ENCODE assay signal across 8 mouse cellular contexts in genomic region chr10:69925285-69926157, GRCm38 (mm10).
DNase-seq lines count a peak whose midpoint lies in the region; ATAC-seq lines count a peak whose summit lies in the region.

No protein-coding gene starts in this region.

- 2% methylated on average over 19 of the region's 19 CpGs for WGBS in forebrain, embryonic 14.5 days
- under 1% methylated on average over 19 of the region's 19 CpGs for WGBS in hindbrain, embryonic 10.5 days
- under 1% methylated on average over 19 of the region's 19 CpGs for WGBS in limb, embryonic 13.5 days
- under 1% methylated on average over 19 of the region's 19 CpGs for WGBS in neural tube, embryonic 11.5 days

- 0 out of 2 replicates have a peak overlapping the region, but pooled peaks have one; percentile 10 for H3K9ac ChIP-seq in forebrain, embryonic 14.5 days (ENCODE audit: low read length)
- H3K9ac ChIP-seq in limb, embryonic 13.5 days, result peak overlapping the region; percentile 37; the same call in 1 of the 2 replicates
- H3K9ac ChIP-seq in neural tube, embryonic 11.5 days (ENCODE audit: low read length), result 0 out of 2 replicates have a peak overlapping the region, but pooled peaks have one; percentile 30

- H3K4me3 ChIP-seq in forebrain, embryonic 14.5 days (ENCODE audit: low read depth, low read length), result peak overlapping the region; percentile 1; the same call in 1 of the 2 replicates
- H3K4me3 ChIP-seq in hindbrain, embryonic 10.5 days, result peak overlapping the region; percentile 56
- H3K4me3 ChIP-seq in limb, embryonic 13.5 days, result peak overlapping the region; percentile 38
- peak overlapping the region; percentile 30 for H3K4me3 ChIP-seq in neural tube, embryonic 11.5 days (ENCODE audit: low read depth, low read length)

- H3K9me3 ChIP-seq in forebrain, embryonic 14.5 days (replicated peaks; ENCODE audit: control insufficient read depth, low read length), result no peaks in the 10 kb centered on the region
- no peaks in the 10 kb centered on the region for H3K9me3 ChIP-seq in hindbrain, embryonic 10.5 days
- H3K9me3 ChIP-seq in limb, embryonic 13.5 days, result no peaks in the 10 kb centered on the region
- H3K9me3 ChIP-seq in neural tube, embryonic 11.5 days (ENCODE audit: control insufficient read depth, low read length), result no peaks in the 10 kb centered on the region

- peaks cover under 1% of the 10 kb centered on the region; the same call in 1 of the 2 replicates for H3K36me3 ChIP-seq in forebrain, embryonic 14.5 days (ENCODE audit: control insufficient read depth, insufficient read depth, low read length)
- peaks cover 8% of the 10 kb centered on the region for H3K36me3 ChIP-seq in hindbrain, embryonic 10.5 days
- H3K36me3 ChIP-seq in limb, embryonic 13.5 days, result no peaks in the 10 kb centered on the region
- H3K36me3 ChIP-seq in neural tube, embryonic 11.5 days (ENCODE audit: control insufficient read depth, insufficient read depth, low read length), result no peaks in the 10 kb centered on the region

- H3K27me3 ChIP-seq in forebrain, embryonic 14.5 days (replicated peaks; ENCODE audit: control insufficient read depth, insufficient read depth, low read length), result no peaks in the 10 kb centered on the region
- H3K27me3 ChIP-seq in hindbrain, embryonic 10.5 days (ENCODE audit: insufficient read depth, poor library complexity, severe bottlenecking), result no peaks in the 10 kb centered on the region
- H3K27me3 ChIP-seq in limb, embryonic 13.5 days, result no peaks in the 10 kb centered on the region
- H3K27me3 ChIP-seq in neural tube, embryonic 11.5 days (ENCODE audit: control insufficient read depth, insufficient read depth, low read length), result no peaks in the 10 kb centered on the region

- peak overlapping the region; percentile 39 for H3K4me2 ChIP-seq in forebrain, embryonic 14.5 days (ENCODE audit: low read length)
- H3K4me2 ChIP-seq in limb, embryonic 13.5 days (replicated peaks), result peak overlapping the region; percentile 69
- H3K4me2 ChIP-seq in neural tube, embryonic 11.5 days (ENCODE audit: low read depth), result peak overlapping the region; percentile 49

- H3K27ac ChIP-seq in forebrain, embryonic 14.5 days (ENCODE audit: low read depth, low read length), result no peak overlapping the region
- peak overlapping the region; percentile 82 for H3K27ac ChIP-seq in hindbrain, embryonic 10.5 days
- peak overlapping the region; percentile 28; the same call in 1 of the 2 replicates for H3K27ac ChIP-seq in limb, embryonic 13.5 days
- H3K27ac ChIP-seq in neural tube, embryonic 11.5 days (ENCODE audit: low read depth, low read length), result peak overlapping the region; percentile 47

- DNase-seq in adrenal gland, postnatal 10 days, result peak; percentile 65
- DNase-seq in forebrain, embryonic 14.5 days (ENCODE audit: low spot score), result peak; percentile 47
- peak; percentile 60 for DNase-seq in hindbrain, embryonic 10.5 days (ENCODE audit: low spot score)
- DNase-seq in neural tube, embryonic 11.5 days (ENCODE audit: low spot score), result peak; percentile 65
- DNase-seq in left cerebral cortex, adult 11 months (ENCODE audit: low spot score), result no peak
- no peak for DNase-seq in layer of hippocampus, postnatal 25 days (ENCODE audit: extremely low spot score in 1 of 2, low spot score in 1 of 2)

- H3K4me1 ChIP-seq in forebrain, embryonic 14.5 days (ENCODE audit: control insufficient read depth, insufficient read depth, low read length), result peaks cover 16% of the 10 kb centered on the region
- H3K4me1 ChIP-seq in hindbrain, embryonic 10.5 days (replicated peaks), result peaks cover 46% of the 10 kb centered on the region
- H3K4me1 ChIP-seq in limb, embryonic 13.5 days, result peaks cover 48% of the 10 kb centered on the region
- H3K4me1 ChIP-seq in neural tube, embryonic 11.5 days (ENCODE audit: control insufficient read depth, insufficient read depth, low read length), result peaks cover 17% of the 10 kb centered on the region; the same call in 1 of the 2 replicates

- peak; percentile 50; the same call in 1 of the 2 replicates for ATAC-seq in forebrain, embryonic 14.5 days
- ATAC-seq in limb, embryonic 13.5 days (ENCODE audit: low FRiP score, low read depth), result peak; percentile 63; the same call in 1 of the 2 replicates
- ATAC-seq in neural tube, embryonic 11.5 days (ENCODE audit: insufficient read depth, low FRiP score, low TSS enrichment), result peak; percentile 80
- no peak for ATAC-seq in frontal cortex, adult (ENCODE audit: low TSS enrichment)

Comparison
In these comparisons a context has a peak if more than half of its experiments do, and no peak if none do; other contexts are left out.
1. DNase-seq: peak in adrenal gland, postnatal 10 days (single experiment), forebrain, embryonic 14.5 days (single experiment), hindbrain, embryonic 10.5 days (single experiment) and neural tube, embryonic 11.5 days (single experiment); none in left cerebral cortex, adult 11 months (single experiment) and layer of hippocampus, postnatal 25 days (0 of 2).
2. H3K4me3 ChIP-seq: peak in every context shown above with its lines; median percentile 56 in hindbrain, embryonic 10.5 days; 38 in limb, embryonic 13.5 days; 30 in neural tube, embryonic 11.5 days; 1 in forebrain, embryonic 14.5 days.
3. Peak in every context shown above with its lines, with median percentiles within 50 percentile points of each other: H3K4me2 ChIP-seq and H3K9ac ChIP-seq.